Mouse (Mus musculus) stomach, postnatal 0 days (tissue): ENCODE data around the gene Lhfpl3.
"Not testable (repeated sequence)": the region's sequence is repeated elsewhere in the genome, so short reads cannot be mapped to it uniquely, and the experiment has no call there.

Experiments used
- CTCF ChIP-seq: IDR thresholded peaks from 2 replicates; pipeline ENCODE4 v1.5.1; 2016; ENCODE audit warnings: antibody characterized with exemption, low read depth, mild to moderate bottlenecking, moderate library complexity
- EP300 ChIP-seq: optimal IDR thresholded peaks from 2 replicates; pipeline ENCODE3; 2016; ENCODE audit warnings: antibody characterized with exemption

DNA sequence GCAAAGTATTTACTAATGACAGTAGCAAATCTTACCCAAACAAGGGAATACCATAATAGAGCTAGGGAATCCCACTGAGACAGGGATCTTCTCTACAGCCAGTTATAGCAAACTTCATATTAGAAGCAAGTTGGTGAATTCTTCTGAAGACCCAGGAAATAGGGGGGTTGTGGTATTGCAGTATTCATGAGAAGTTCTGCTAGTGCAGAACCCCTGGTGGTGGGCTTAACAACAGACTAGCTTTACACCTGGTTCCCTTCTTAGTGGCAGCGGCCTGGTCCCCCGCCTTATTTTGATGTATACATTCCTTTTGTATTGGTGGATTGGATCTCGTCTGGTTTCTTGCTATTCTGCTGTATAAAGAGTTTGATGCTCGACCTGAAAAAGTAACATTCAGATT lies 39.6 kb upstream of the Lhfpl3 start:
- not testable (repeated sequence) for TF ChIP-seq CTCF, EP300
